Mouse (Mus musculus): Measurements from ENCODE around the gene Gm11937.
"Not testable (repeated sequence)": the region's sequence is repeated elsewhere in the genome, so short reads cannot be mapped to it uniquely, and the experiment has no call there.

Gene Gm11937

DNA sequence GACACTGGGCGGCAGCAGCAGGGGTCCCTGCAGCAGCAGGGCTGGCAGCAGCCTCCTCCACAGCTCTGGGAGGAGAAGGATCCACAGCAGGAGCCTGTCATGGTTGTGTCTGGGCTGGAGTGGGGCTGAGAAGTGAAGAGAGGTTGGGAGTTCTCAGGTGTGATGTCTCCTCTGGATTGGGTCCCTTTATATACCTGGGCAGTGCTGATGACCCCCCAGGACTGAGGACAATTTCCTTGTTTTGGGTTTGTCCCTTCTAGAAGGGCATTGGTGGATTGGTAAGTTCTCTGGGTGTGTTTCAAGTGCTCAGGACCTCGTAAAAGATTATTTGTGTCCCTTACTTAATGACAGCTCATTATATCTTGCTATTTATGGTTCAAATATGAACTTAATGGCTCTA lies at the start of gene Gm11937:
Gm11937 (minus strand) TSS at position 101 of the 400 bp plus-strand sequence.
- DNase-seq (ENCODE audit: low read depth), result not testable (repeated sequence)

DNA sequence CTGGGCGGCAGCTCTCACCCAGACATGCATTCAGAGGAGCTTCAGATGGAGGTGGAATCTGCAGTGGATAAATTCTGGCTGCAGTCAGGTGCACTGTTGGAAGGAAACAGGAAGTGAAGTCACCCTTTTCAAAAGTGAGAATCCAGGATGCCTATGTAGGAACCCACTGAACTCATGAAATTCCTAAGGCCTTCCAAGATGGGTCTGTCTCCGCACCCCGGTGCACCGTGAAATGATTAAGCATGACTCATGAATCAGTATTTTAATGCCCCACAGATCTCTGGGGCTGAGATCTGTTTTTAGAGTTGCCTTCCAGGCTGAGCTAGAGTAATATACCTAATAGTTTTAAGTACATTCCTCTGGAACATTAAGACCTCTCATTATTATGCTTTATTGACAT lies 49.3 kb upstream of the Gm11937 start:
- no peak for DNase-seq (ENCODE audit: low read depth)

DNA sequence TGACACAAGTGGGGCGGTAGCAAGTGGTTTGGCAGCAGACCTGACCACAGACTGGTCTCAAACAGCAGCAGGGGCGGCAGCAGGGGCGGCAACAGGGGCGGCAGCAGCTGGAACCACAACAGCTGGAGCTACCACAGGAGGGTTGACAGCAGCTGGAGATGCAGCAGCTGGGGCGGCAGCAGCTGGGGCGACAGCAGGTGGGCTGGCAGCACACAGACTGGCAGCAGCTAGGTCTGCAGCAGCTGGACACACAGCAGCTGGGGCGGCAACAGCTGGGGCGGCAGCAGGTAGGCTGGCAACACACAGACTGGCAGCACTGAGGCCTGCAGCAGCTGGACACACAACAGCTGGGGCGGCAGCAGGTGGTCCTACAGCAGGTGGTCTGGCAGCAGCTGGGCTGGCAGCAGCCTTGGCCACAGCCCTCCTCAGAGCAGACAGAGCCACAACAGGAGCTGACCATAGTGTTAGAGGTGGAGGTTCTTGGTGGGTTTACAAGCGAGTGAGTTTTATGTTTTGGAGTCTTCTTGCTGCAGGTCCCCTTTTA lies 48.5 kb upstream of the Gm11937 start, which contains the start of gene Gm11563:
Gm11563 (minus strand) TSS at position 494 of the 544 bp plus-strand sequence.
- DNase-seq (ENCODE audit: low read depth), result not testable (repeated sequence)

DNA sequence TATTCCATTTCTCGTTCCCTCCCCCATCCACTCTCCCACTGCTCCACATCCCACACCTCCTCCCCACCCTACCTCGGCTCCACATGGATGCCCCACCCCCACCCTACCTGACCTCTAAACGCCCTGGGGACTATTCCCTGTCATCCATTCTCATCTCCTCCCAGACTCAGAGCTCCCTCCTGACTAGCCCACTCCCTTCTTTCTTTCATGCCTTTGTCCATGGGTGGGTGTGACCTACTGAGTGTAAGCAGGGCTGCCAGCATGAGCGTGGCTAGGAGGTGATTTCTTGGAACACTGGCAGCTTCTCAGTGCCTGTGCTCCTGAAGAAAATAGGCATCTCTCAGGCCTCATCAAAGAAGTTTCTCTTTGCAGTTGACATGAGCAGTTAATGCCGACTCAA lies 47.1 kb upstream of the Gm11937 start:
- no peak for DNase-seq (ENCODE audit: low read depth)

- DNase-seq (ENCODE audit: low read depth), result no peak
These were observed 40.1 kb upstream of the Gm11937 start, which contains the start of gene Gm11555 for GRCm38 (mm10) chr11:99650136-99650535. Gene Gm11555, minus strand, starts transcription at chr11:99650236.

DNA sequence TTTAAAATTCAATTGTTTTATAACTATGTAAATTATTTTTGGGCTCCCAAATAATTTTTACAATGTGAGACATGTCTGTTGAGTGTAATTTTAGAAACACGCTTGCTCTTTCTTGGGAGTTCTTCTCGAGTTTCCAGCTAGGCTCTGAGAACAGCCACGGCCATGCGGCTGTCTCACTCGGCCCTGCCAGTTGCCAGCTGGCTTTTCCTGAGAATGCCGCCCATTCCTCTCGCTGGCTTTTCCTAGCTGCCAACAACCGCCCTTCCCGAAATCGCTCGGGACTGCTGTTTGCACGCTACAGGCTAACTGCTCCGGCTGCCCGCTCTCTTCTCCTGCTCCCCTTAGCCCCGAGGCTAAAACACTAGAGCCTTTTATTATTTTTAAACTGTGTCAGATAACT lies 36.5 kb upstream of the Gm11937 start:
- DNase-seq (ENCODE audit: low read depth), result no peak

DNA sequence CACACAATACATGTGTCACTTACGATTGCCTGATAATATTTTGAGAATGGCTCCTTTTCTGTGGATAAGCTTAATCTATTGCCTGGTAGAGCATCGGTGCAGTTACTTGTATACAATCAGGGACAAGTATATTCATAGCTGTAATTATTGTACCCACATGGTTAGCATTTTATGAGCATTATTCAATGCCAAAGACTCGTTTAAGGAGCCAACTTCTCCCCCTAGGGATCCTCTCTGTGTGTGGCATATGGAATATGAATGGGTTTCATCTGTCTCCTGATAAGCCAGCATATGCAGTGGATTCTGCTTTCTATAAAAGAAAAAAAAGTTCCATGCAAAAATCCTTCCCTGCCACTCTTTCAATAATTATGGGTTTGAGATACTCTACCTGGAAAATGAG lies 34.4 kb upstream of the Gm11937 start:
- no peak for DNase-seq (ENCODE audit: low read depth)

DNA sequence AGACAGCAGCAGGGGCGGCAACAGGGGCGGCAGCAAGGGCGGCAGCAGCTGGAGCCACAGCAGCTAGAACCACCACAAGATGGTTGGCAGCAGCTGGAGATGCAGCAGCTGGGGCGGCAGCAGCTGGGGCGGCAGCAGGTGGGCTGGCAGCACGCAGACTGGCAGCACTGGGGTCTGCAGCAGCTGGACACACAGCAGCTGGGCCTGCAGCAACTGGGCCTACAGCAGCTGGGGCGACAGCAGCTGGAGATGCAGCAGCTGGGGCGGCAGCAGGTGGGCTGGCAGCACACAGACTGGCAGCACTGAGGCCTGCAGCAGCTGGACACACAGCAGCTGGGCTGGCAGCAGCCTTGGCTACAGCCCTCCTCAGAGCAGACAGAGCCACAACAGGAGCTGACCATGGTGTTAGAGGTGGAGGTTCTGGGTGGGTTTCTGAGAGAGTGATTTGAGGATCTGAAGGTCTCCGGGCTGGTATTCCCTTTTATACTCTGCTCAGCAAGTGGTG lies 33.7 kb upstream of the Gm11937 start, which contains the start of gene Krtap4-7:
Krtap4-7 (minus strand) TSS at position 455 of the 505 bp plus-strand sequence.
- DNase-seq (ENCODE audit: low read depth), result not testable (repeated sequence)

- no peak for DNase-seq (ENCODE audit: low read depth)
These were observed 30.9 kb upstream of the Gm11937 start for GRCm38 (mm10) chr11:99640926-99641325.

DNA sequence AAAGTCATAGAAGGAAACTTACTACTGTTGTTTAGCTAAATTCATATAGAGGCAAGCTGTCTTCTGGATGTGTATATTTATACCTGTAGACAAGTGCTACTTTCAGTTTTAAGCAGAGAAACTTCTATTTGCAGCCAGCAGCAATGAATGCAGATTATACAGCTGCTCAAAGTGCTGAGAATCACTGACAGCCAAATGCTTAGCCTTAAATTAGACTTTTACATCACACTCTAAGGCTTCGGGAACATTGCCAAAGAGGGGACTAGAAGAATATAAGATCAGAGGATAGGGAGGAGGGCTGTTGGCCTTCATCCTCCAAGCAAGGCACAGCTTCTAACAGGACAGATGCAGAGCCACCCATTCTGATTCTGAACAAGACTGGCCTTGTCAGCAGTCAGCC lies 27.1 kb upstream of the Gm11937 start:
- no peak for DNase-seq (ENCODE audit: low read depth)

- no peak for DNase-seq (ENCODE audit: low read depth)
These were observed 24.7 kb upstream of the Gm11937 start, which contains the start of gene Krtap4-2 for GRCm38 (mm10) chr11:99634653-99635134. Gene Krtap4-2, minus strand, starts transcription at chr11:99635084.

- no peak for DNase-seq (ENCODE audit: low read depth)
These were observed 23.3 kb upstream of the Gm11937 start for GRCm38 (mm10) chr11:99633293-99633692.

DNA sequence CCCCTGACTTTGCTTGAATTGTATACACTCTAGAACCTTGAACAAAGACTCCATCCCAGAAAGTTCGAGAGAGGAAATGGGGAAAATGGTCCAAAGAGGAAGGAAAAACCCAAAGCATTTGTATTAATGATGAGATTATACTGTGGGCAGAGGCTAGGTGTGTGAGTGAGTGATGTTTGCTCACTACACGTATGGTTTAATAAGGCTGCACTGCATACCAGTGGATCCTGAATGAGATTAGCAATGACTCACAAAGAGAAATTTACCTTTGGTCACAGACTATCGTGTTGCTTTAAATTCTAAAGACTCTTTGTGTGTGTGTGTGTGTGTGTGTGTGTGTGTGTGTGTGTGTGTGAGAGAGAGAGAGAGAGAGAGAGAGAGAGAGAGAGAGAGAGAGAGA lies 20.9 kb upstream of the Gm11937 start:
- no peak for DNase-seq (ENCODE audit: low read depth)

DNA sequence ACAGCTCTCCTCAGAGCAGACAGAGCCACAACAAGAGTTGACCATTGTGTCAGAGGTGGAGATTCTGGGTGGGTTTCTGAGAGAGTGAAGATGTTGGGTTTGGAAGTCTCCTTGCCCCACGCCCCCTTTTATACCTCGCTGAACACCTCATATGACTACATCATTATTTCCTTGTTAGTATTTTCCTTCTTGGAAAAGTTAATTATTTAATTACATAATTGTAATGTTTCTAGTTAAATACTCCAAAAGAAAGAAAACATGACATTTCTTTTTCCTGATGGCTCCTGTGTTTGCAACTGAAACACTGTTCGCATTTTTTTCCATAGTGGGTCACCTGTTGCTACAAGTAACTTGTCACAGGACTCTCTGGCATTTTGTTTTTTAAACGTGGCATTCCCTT lies 18.1 kb upstream of the Gm11937 start, which contains the start of gene Krtap4-1:
Krtap4-1 (minus strand) TSS at position 101 of the 400 bp plus-strand sequence.
- DNase-seq (ENCODE audit: low read depth), result no peak

- no peak for DNase-seq (ENCODE audit: low read depth)
These were observed 10.3 kb upstream of the Gm11937 start, which contains the start of gene Gm11562 for GRCm38 (mm10) chr11:99620335-99620734. Gene Gm11562, minus strand, starts transcription at chr11:99620435.

- DNase-seq (ENCODE audit: low read depth), result no peak
These were observed 4.9 kb upstream of the Gm11937 start, which contains the start of gene Krtap2-4 for GRCm38 (mm10) chr11:99614796-99615363. Gene Krtap2-4, minus strand, starts transcription at chr11:99614846.

DNA sequence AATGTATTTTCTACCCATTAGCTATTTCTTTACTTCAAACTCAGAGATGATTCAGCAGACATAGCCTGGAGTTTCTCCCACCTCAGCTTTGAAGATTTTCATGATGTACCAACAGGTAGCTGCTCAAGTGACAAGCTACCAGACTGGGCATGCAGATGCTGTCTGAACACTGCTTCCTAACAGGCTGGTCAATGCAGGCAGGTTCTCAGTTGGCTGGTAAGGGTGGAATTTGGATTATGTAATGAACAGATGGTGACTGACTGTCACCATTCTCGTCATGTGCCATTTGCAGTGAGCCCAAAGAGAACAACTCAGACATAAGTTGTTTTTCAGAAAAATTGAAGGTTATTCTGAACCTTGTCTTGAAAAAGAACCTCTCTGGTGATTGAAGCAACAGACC lies 863 bp downstream of the Gm11937 start:
- no peak for DNase-seq (ENCODE audit: low read depth)

DNA sequence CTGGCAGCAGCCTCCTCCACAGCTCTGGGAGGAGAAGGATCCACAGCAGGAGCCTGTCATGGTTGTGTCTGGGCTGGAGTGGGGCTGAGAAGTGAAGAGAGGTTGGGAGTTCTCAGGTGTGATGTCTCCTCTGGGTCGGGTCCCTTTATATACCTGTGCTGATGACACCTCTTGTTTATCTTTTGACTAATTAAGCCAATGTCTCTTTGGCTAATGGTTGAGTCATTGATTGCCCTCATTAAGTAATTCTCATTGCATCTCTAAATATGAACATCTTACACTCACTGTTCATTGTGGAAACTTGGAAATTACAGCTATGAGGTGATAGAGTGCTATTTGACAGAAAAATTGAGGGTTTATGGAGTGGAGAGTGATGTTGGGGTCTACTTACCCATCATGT lies 6.8 kb downstream of the Gm11937 start, which contains the start of gene Gm11938:
Gm11938 (minus strand) TSS at position 101 of the 400 bp plus-strand sequence.
- not testable (repeated sequence) for DNase-seq (ENCODE audit: low read depth)

DNA sequence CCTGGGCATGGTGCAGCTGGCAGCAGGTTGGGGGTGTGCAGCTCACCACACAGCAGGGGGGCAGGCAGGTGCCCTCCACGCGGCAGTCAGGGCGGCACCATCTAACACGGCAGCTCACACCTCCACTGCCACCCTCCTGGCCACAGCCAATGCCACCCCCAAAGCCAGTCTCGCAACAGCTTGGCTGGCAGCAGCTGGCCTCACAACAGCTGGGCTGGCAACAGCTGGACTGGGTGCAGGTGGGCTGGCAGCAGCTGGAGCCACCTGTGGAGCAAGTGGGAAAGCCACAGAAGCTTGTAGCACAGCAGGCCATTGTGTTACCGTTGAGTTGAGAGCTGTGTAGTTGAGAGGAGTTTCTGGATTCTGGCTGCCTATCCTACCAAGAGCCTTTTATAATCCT lies 12.2 kb downstream of the Gm11937 start, which contains the start of gene Krtap9-3:
Krtap9-3 (minus strand) TSS at position 364 of the 400 bp plus-strand sequence.
- not testable (repeated sequence) for DNase-seq (ENCODE audit: low read depth)

DNA sequence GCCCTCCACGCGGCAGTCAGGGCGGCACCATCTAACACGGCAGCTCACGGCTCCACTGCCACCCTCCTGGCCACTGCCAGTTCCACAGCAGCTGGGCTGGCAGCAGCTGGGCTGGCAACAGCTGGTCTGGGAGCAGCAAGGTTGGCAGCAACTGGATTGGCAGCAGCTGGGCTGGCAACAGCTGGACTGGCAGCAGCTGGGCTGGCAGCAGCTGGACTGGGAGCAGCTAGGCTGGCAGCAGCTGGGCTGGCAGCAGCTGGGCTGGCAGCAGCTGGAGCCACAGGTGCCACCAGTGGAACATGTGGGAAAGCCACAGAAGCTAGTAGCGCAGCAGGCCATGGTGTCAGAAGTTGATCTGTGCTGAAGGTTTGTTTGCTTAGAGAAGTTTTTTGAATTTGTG lies 19.0 kb downstream of the Gm11937 start, which contains the start of gene Krtap1-3:
Krtap1-3 (minus strand) TSS at position 359 of the 400 bp plus-strand sequence.
- no peak for DNase-seq (ENCODE audit: low read depth)

- no peak for DNase-seq (ENCODE audit: low read depth)
These were observed 24.9 kb downstream of the Gm11937 start for GRCm38 (mm10) chr11:99585096-99585495.

DNA sequence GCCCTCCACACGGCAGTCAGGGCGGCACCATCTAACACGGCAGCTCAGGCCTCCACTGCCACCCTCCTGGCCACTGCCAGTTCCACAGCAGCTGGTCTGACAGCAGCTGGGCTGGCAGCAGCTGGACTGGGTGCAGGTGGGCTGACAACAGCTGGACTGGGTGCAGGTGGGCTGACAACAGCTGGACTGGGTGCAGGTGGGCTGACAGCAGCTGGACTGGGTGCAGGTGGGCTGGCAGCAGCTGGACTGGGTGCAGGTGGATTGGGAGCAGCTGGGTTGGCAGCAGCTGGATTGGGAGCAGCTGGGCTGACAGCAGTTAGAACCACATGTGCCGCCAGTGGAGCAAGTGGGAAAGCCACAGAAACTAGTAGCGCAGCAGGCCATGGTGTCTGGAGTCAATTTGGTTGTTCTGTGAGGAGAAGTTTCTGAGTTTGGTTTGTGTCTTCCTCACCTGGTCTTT lies 26.7 kb downstream of the Gm11937 start, which contains the start of gene Krtap1-4:
Krtap1-4 (minus strand) TSS at position 410 of the 460 bp plus-strand sequence.
- no peak for DNase-seq (ENCODE audit: low read depth)
